In genomic region chr10:99105522-99105921, GRCm38 (mm10) we compare ENCODE assay signal across 20 mouse cellular contexts. TPM values are rescaled to one million over a fixed set of nuclear protein-coding genes. Genes with fewer than 3 reads are reported as not detected.
DNase-seq lines count a peak whose midpoint lies in the region; ATAC-seq lines count a peak whose summit lies in the region.
"Had no signal": no experiment of that assay in that cellular context is flagged by ENCODE, and none has a peak within 500 bp of the region (broad histone marks: within the 10 kb centered on the region; RNA-seq: fewer than 3 reads in every experiment).

No protein-coding gene starts in this region.

- 71% methylated on average over 3 of the region's 3 CpGs for WGBS in kidney, embryonic 16.5 days
- 86% methylated on average over 3 of the region's 3 CpGs for WGBS in kidney, embryonic 14.5 days
- WGBS in forebrain, embryonic 16.5 days, result 82% methylated on average over 3 of the region's 3 CpGs

- no peaks in the 10 kb centered on the region for H3K27me3 ChIP-seq in erythroblast, embryonic 14.5 days (ENCODE audit: control insufficient read depth)
- H3K27me3 ChIP-seq in kidney, embryonic 16.5 days (ENCODE audit: insufficient read depth, low read length), result no peaks in the 10 kb centered on the region
- H3K27me3 ChIP-seq in kidney, embryonic 14.5 days (ENCODE audit: control insufficient read depth, insufficient read depth, low read length), result no peaks in the 10 kb centered on the region
- no peaks in the 10 kb centered on the region for H3K27me3 ChIP-seq in forebrain, embryonic 16.5 days (replicated peaks; ENCODE audit: control insufficient read depth, insufficient read depth, low read length)

- no peak overlapping the region for H3K27ac ChIP-seq in kidney, embryonic 16.5 days (ENCODE audit: low read length)
- no peak overlapping the region for H3K27ac ChIP-seq in kidney, embryonic 14.5 days (ENCODE audit: low read depth, low read length)
- no peak overlapping the region for H3K27ac ChIP-seq in forebrain, embryonic 16.5 days (ENCODE audit: low read length)
- H3K27ac ChIP-seq: macrophage had no signal

- H3K4me3 ChIP-seq in erythroblast, embryonic 14.5 days (replicated peaks), result peak overlapping the region; percentile 94
- no peak overlapping the region for H3K4me3 ChIP-seq in kidney, embryonic 16.5 days (ENCODE audit: low read length)
- no peak overlapping the region for H3K4me3 ChIP-seq in kidney, embryonic 14.5 days (ENCODE audit: low read length)
- H3K4me3 ChIP-seq in forebrain, embryonic 16.5 days (replicated peaks; ENCODE audit: low read length), result no peak overlapping the region

- DNase-seq in A20 (ENCODE audit: low read depth, low spot score) (peak; percentile 21), MN1 (ENCODE audit: low spot score) (no peak)
- no peak for DNase-seq in layer of hippocampus, postnatal 25 days (ENCODE audit: extremely low spot score in 1 of 2, low spot score in 1 of 2)
- DNase-seq: adrenal gland, postnatal 10 days; cerebellum, adult 9-11 months; gastrocnemius, postnatal 14 days; heart, postnatal 36 days; kidney, adult 8-10 months; right cerebral cortex, adult 18-20 months; thymus, adult 2 months had no signal

- H3K9ac ChIP-seq in kidney, embryonic 16.5 days (replicated peaks; ENCODE audit: low read length), result no peak overlapping the region
- H3K9ac ChIP-seq in kidney, embryonic 14.5 days (ENCODE audit: low read depth, low read length), result no peak overlapping the region
- H3K9ac ChIP-seq in forebrain, embryonic 16.5 days (replicated peaks; ENCODE audit: low read depth, low read length), result no peak overlapping the region

- H3K4me1 ChIP-seq in erythroblast, embryonic 14.5 days (ENCODE audit: control insufficient read depth), result peaks cover 33% of the 10 kb centered on the region
- peaks cover 15% of the 10 kb centered on the region for H3K4me1 ChIP-seq in kidney, embryonic 16.5 days (ENCODE audit: insufficient read depth, low read length)
- peaks cover 6% of the 10 kb centered on the region; the same call in 1 of the 2 replicates for H3K4me1 ChIP-seq in kidney, embryonic 14.5 days (ENCODE audit: control insufficient read depth, insufficient read depth, low read length)
- peaks cover 24% of the 10 kb centered on the region for H3K4me1 ChIP-seq in forebrain, embryonic 16.5 days (replicated peaks; ENCODE audit: control insufficient read depth, insufficient read depth, low read length)

- ATAC-seq in erythroblast, adult 5-6 weeks (replicated peaks; ENCODE audit: low FRiP score, poor library complexity, severe bottlenecking), result no peak
- ATAC-seq in kidney, embryonic 16.5 days (ENCODE audit: low FRiP score, low TSS enrichment), result no peak
- no peak for ATAC-seq in kidney, embryonic 14.5 days (ENCODE audit: low FRiP score, low TSS enrichment)
- ATAC-seq in forebrain, embryonic 16.5 days, result no peak

- H3K36me3 ChIP-seq in erythroblast, embryonic 14.5 days (ENCODE audit: control insufficient read depth), result peaks cover 22% of the 10 kb centered on the region
- peaks cover 16% of the 10 kb centered on the region for H3K36me3 ChIP-seq in kidney, embryonic 16.5 days (ENCODE audit: insufficient read depth, low read length)
- peaks cover 12% of the 10 kb centered on the region; the same call in 1 of the 2 replicates for H3K36me3 ChIP-seq in kidney, embryonic 14.5 days (ENCODE audit: control insufficient read depth, insufficient read depth, low read length)
- H3K36me3 ChIP-seq in forebrain, embryonic 16.5 days (ENCODE audit: control insufficient read depth, insufficient read depth), result peaks cover 11% of the 10 kb centered on the region; the same call in 1 of the 2 replicates

- 0 out of 2 replicates have a peak overlapping the region, but pooled peaks have one; percentile 98 for H3K4me2 ChIP-seq in kidney, embryonic 16.5 days (replicated peaks; ENCODE audit: low read depth, low read length)
- H3K4me2 ChIP-seq in kidney, embryonic 14.5 days (replicated peaks; ENCODE audit: low read depth, low read length), result no peak overlapping the region
- H3K4me2 ChIP-seq in forebrain, embryonic 16.5 days (ENCODE audit: low read length), result 0 out of 2 replicates have a peak overlapping the region, but pooled peaks have one; percentile 7

- peaks cover 9% of the 10 kb centered on the region for H3K9me3 ChIP-seq in erythroblast, embryonic 14.5 days (ENCODE audit: control insufficient read depth, low read length)
- H3K9me3 ChIP-seq in kidney, embryonic 16.5 days (ENCODE audit: low read length), result peaks cover 10% of the 10 kb centered on the region; the same call in 1 of the 2 replicates
- H3K9me3 ChIP-seq in kidney, embryonic 14.5 days (ENCODE audit: control insufficient read depth, low read length), result peaks cover 9% of the 10 kb centered on the region; the same call in 1 of the 2 replicates
- H3K9me3 ChIP-seq in forebrain, embryonic 16.5 days (ENCODE audit: control insufficient read depth, low read length), result no peaks in the 10 kb centered on the region

RNA-seq across cellular contexts. Expression of gene Poc1b, which starts 1.3 kb away (rescaled TPM):
- polyA plus RNA-seq in erythroblast, embryonic 14.5 days (2012), result 0.49 and 0.71 TPM in 2 replicates
- total RNA-seq in erythroblast, adult 5-6 weeks (2015; ENCODE audit: low replicate concordance), result 9.2 and 18.6 TPM in 2 replicates
- 1.3 and 3.7 TPM in 2 replicates for total RNA-seq in erythroblast, adult 5-6 weeks (2017; ENCODE audit: low replicate concordance)
- polyA plus RNA-seq in kidney, embryonic 16.5 days (2015; fragmentation: Nextera tagmentation; extraction: Ambion mirVana), result 20.6 and 23.9 TPM in 2 replicates
- 18.1 and 28.9 TPM in 2 replicates for polyA plus RNA-seq in kidney, embryonic 14.5 days (2014; fragmentation: Nextera tagmentation; extraction: Ambion mirVana)
- 14.1 and 18.6 TPM in 2 replicates for polyA plus RNA-seq in forebrain, embryonic 16.5 days (2015; fragmentation: Nextera tagmentation; extraction: Ambion mirVana)
- 1 to 10 TPM; 6.5 to 8.2 TPM for total RNA-seq in layer of hippocampus, postnatal 25 days (2021)

RNA-seq across cellular contexts. Expression of gene Galnt4, which starts 2.4 kb away (rescaled TPM):
- 0.01 and 0.02 TPM in 2 replicates for polyA plus RNA-seq in erythroblast, embryonic 14.5 days (2012)
- 2.5 TPM in 2 replicates for total RNA-seq in erythroblast, adult 5-6 weeks (2015; ENCODE audit: low replicate concordance)
- total RNA-seq in erythroblast, adult 5-6 weeks (2017; ENCODE audit: low replicate concordance), result 2.2 and 4.4 TPM in 2 replicates
- polyA plus RNA-seq in kidney, embryonic 16.5 days (2015; fragmentation: Nextera tagmentation; extraction: Ambion mirVana), result 12.2 and 13.2 TPM in 2 replicates
- 5.4 and 12.4 TPM in 2 replicates for polyA plus RNA-seq in kidney, embryonic 14.5 days (2014; fragmentation: Nextera tagmentation; extraction: Ambion mirVana)
- polyA plus RNA-seq in forebrain, embryonic 16.5 days (2015; fragmentation: Nextera tagmentation; extraction: Ambion mirVana), result 3.2 TPM in 2 replicates
- 1 to 10 TPM; 4.0 to 4.6 TPM for total RNA-seq in layer of hippocampus, postnatal 25 days (2021)

RNA-seq across cellular contexts. Expression of gene Phxr2, which starts 20.6 kb away (rescaled TPM):
- not detected in 2 replicates for polyA plus RNA-seq in erythroblast, embryonic 14.5 days (2012)
- not detected in 2 replicates for total RNA-seq in erythroblast, adult 5-6 weeks (2015; ENCODE audit: low replicate concordance)
- total RNA-seq in erythroblast, adult 5-6 weeks (2017; ENCODE audit: low replicate concordance), result not detected in 2 replicates
- polyA plus RNA-seq in kidney, embryonic 16.5 days (2015; fragmentation: Nextera tagmentation; extraction: Ambion mirVana), result not detected in 2 replicates
- 0.17 TPM in 1 of 2 replicates, not detected in the other for polyA plus RNA-seq in kidney, embryonic 14.5 days (2014; fragmentation: Nextera tagmentation; extraction: Ambion mirVana)
- 0.18 TPM in 1 of 2 replicates, not detected in the other for polyA plus RNA-seq in forebrain, embryonic 16.5 days (2015; fragmentation: Nextera tagmentation; extraction: Ambion mirVana)
- total RNA-seq in layer of hippocampus, postnatal 25 days (2021), result not detected
- total RNA-seq: adrenal gland, postnatal 10 days; gastrocnemius, postnatal 14 days; heart, postnatal 36 days; layer of hippocampus, adult 18-20 months had no signal
- polyA plus RNA-seq: heart, embryonic 11.5 days; liver, embryonic 16.5 days; macrophage; spleen, adult 2 months had no signal
